Mouse (Mus musculus): ENCODE results near the gene Mccc1.

DNA sequence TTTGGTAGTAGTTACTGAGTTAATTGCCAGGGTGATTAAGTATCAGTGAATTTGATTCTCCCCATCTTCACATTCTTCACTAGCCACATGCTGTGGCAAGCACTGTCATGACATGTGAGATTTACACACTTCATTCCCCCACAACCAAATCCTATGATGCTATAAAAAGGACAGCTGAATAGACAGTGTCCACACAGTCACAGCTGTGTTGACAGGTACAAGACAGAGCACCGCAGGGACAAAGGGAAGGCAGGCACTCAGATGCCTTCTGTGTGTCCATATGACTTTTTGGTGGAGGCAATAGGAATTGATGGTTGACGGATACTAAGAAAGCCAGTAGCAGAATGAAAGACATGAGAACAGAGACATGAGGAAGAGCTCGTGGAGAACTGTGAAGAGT lies 10.8 kb upstream of the Mccc1 start:
- TF ChIP-seq POLR2A (IDR thresholded peaks at IDR 0.05; ENCODE audit: borderline replicate concordance, extremely low read depth, insufficient read depth, insufficient read length, poor library complexity, severe bottlenecking), result no peak
- TF ChIP-seq CTCF (IDR thresholded peaks at IDR 0.05; ENCODE audit: borderline replicate concordance, extremely low read depth, insufficient read depth, insufficient read length), result no peak

Measured in brain, embryonic 14.5 days (tissue).